Mouse (Mus musculus) neural tube, embryonic 10.5 days (tissue): ENCODE results near the gene Pitpnm2.

ENCODE experiments used
- DNase-seq: peaks from one replicate; pipeline ENCODE4 v3.0.0-alpha.2; 2017; ENCODE audit warnings: low spot score; ENCODE audit errors: extremely low spot score

Gene Pitpnm2

GRCm38 (mm10) chr5:124202071-124202470 lies 47.5 kb downstream of the Pitpnm2 start:
- DNase-seq: no peak

- DNase-seq: no peak
Measured at GRCm38 (mm10) chr5:124201564-124201963, 48.0 kb downstream of the Pitpnm2 start.

- DNase-seq: no peak
Measured at GRCm38 (mm10) chr5:124200844-124201243, 48.7 kb downstream of the Pitpnm2 start.

- DNase-seq: no peak
Measured at GRCm38 (mm10) chr5:124199168-124199567, 50.4 kb downstream of the Pitpnm2 start.

DNA sequence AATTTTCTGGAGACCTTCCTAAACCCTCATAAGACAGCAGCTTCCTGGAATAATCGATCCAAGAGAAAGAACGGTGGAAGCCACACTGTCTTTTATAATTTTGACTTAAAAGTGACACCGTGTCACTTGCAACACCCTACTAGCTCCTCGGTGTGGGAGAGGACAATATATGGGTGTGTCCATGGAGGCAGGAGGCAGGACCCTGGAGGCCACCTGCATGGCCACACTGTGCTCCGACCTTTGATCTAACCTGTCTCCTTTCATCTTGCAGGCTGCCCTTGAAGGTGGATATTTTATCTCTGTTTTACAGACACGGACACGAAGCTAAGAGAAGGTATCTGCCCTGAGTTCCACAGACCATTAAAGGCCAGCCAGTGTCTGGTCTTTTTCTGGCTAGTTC lies 51.1 kb downstream of the Pitpnm2 start:
- no peak for DNase-seq

GRCm38 (mm10) chr5:124196082-124196481 lies 53.5 kb downstream of the Pitpnm2 start:
- no peak for DNase-seq

DNA sequence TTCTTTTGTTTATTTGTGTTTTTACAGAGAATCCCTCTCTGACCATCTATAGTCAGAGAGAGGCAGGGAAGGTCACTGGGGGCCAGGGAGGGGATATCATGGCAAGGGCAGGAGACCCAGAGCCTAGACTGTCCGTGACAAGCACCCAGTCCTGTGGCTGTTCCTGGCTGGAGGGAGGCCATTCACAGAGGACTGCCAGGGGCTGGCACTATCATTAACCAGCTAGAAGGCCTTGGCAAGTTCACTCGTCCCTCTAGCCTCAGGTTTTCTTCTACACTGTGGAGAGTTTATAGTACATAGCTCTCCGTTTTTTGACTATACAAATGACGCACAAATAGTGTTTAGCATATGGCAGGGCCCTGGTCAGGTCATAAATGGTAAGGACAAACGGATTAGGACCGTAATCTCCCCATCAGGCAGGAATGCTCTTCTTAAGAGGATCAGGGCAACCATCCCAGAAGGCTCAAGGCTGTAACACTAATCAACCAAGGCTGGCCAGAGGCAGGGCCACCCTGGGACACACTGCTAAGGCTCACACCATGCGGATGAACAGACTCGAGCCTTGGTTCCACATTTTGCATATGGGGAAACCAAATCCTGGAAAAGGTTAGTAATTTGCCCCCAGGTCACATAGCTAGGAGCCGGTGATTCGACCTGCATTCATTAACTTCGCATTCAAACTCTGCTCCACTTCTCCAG lies 55.0 kb downstream of the Pitpnm2 start:
- no peak for DNase-seq

DNA sequence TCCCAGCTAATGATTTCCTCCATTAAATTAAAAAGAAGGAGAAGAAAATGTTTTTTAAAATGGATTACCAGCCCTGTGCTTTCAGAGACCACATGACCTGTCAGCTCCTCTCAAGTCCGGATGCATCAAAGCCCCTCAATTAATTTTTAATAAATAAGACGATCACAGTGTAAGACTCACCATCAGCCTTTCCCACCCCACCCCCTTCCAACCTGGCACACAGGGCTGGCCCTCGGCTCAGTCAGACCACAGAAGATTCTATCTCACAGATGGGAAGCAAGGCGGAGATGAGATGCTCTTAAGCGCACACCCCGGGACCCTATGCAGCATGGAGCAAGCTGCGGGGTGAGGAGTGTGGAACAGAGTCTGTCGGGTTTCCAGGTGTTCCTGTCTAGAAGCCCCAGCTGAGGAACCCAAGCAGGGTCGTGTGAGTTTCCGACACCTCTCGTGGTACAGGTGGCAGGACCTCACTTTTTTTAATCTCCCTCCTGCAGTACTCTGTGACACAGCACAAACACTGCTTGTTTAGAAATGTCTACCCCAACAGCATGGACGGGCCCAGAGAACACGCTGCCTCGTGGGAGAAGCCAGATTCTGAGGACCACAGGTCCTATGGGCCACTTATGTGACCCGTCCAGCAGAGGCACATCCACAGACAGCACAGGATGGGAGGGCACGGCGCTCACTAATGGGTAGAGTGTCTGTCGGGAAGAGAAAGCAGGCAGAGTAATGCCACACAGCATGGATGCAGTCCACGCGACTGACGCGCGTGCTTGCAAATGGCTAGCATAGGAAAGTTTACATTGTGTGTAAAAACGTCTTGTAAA lies 56.1 kb downstream of the Pitpnm2 start:
- DNase-seq: no peak

- no peak for DNase-seq
Measured at GRCm38 (mm10) chr5:124192726-124193285, 56.8 kb downstream of the Pitpnm2 start.

DNA sequence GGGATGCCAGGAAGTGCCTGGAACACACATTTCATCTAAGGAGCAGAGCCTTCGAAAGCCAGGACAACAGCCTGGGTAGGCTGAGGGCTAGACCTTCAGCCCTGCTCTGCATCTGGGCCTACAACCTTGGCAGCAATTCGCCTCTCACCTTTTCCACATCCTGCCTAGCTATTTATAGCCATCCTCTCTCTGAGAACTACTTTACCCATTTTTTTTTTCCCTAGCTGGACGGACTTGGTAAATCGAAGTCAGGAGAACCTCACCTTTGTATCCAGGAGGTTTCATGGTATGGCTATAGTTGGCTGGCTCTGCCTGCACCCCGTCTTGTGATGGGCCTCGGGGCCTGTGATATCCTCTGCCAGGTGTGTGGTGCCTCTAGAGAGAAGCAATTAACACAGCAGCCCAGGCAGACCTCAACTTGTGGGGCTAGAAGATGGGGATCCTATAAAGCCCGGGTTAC lies 57.3 kb downstream of the Pitpnm2 start:
- no peak for DNase-seq

DNA sequence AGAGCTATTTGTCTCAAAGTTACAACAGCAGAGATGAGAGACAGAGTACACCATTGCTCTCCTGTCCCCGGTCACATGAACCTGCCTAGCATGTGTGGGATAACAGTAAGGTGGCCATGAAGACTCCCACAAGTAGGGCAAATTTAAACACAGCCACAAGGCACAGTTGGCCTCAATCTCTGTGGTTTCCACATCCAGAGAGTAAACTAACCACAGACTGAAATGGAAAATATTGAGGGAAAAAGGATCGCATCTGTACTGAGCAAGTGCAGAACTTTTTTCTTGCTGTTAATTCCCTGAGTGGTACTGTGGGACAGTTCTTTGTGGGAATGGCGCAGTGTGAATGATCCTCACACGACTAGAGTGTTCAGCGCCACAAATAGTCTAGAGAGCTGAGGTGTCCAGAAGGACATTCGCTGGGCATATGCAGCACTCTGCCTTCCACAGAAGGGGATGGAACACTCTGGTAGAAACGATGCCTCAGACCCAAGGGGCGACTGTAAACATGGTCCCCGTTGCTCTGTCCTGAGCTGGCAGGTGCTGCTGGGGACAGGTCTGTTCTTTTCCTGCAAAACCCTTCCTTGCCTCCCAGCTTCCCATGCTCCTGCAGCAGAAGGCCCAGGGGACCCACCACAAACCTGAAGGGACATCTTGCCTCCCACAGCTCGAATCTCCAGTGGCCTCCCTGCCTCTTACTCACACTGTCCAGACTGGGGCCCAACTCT lies 59.3 kb downstream of the Pitpnm2 start:
- DNase-seq: no peak

DNA sequence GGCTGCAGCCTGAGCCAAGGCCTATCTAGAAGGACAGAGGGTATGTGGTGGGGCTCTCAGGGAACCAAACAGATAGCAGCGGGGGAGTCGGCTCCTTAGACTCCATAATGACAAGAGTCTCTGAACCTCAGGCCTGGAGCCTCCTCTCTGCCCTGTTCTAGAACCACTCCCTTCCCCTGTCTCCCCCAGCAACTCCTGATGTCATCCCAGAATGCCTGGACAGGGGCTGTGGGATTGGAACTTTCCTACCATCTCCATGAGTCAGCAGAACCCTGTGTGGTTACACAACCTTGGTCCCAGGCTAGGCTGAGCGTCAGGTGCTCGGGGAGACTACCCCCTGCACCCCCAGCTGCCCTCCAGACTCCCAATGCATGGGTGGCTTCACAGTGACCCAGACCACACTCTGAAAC lies 60.0 kb downstream of the Pitpnm2 start:
- DNase-seq: no peak

GRCm38 (mm10) chr5:124187508-124188311 lies 61.9 kb downstream of the Pitpnm2 start:
- no peak for DNase-seq

DNA sequence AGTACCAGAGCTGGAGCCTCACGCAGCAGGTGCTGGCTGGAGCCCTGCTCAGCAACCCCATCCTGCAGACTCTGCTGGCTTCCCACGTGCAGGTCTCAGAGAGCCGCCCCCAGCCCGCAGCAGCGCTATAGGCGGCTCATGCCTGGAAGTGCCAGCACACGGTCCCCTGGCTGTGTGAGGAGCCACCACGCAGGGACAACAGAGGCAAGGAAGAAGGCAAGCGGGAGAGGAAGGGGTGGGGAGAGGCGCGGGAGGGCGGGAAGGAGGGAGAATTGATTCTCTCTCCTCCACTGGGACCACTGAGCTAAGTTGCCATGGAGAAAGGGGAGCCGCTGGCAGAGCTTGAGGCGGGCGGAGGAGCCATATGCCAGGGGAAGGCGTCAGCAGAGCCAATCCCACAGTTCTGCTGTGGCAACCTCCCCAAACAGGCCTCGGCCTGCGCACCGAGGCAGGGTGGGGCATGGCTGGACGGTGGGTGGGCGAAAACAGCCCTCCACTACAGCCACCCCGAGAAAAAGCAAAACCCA lies 62.5 kb downstream of the Pitpnm2 start:
- DNase-seq: no peak

GRCm38 (mm10) chr5:124186465-124186854 lies 63.1 kb downstream of the Pitpnm2 start:
- no peak for DNase-seq

DNA sequence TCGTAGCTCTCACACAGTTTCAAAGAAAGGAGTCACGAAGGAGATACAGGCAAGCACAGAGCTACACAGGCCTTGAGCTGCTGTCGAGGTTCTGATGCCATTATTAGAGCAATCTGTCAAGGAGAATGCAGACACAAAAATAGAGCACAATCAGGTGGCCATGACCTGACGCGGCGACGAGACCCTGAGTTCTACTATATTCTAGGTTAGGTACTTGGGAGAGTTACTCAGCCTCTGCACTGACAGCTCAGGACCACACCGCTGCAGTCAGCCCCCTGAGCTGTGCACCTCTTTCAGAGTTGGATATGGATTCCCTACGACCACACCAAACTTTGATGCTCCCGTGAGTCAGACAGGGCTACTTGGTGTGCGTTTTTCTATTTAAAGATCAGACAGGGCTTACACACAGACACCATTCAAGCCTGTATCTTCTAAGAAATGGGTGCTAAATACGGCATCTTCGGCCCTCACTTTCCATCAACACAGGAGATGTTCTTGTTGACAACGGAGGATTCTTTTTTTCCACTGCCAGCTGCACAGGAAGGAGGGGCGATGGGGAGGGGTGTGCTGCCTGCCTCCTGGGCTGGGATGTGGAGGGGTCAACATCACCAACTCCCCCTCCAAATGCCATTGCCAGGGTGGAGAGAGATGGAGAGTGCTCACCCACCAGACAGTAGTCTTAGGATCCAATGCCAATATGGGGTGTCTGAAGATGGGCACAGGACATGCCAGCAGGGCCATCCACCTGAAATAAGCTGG lies 63.7 kb downstream of the Pitpnm2 start:
- no peak for DNase-seq

GRCm38 (mm10) chr5:124184898-124185701 lies 64.5 kb downstream of the Pitpnm2 start:
- no peak for DNase-seq

DNA sequence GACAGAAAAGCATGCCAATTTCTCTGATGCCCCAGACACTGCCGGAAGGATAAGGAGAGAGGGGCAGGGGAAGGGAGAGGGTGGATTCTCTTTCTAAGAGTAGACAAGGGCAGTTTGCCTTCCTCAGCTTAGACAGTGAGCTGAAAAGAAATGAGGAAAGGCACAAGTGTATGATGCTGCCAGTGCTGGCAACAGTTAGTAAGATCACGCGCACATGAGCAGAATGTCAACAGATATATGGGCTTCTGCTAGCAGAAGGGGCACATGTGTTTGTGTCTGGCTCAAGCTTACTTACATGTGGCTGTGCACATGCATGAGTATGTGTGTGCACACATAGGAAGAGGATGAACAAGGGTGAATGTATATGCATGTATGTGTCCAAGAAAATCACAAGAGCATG lies 65.4 kb downstream of the Pitpnm2 start:
- DNase-seq: no peak

DNA sequence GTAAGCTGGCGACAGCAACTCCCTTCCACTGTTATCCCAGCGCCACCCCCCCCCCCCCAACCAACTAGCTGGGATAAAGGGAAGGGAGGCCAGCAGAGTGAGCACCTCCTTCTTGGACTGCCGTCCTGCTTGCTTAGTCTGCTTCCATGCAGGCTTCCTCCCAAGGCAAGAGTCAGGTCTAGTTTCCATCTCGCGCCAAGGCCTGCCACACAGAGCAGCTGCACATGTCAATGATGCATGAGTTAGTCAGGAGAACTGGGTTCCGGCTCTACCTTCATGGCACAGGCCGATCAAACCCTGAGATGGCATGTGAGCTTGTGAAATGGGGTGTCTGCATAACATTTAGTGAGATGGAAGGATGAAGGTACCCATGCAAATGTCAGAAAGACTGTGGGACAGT lies 66.9 kb downstream of the Pitpnm2 start:
- DNase-seq: no peak
